Mouse (Mus musculus) limb, embryonic 12.5 days (tissue): ENCODE data around the gene Ctc1. TPM values are rescaled to one million over a fixed set of nuclear protein-coding genes. Genes with fewer than 3 reads are reported as not detected.
"Not testable (repeated sequence)": the region's sequence is repeated elsewhere in the genome, so short reads cannot be mapped to it uniquely, and the experiment has no call there.

Source experiments
- ATAC-seq: fragments of 200-750 bp; cut with Nextera tagmentation; 2 replicates; pipeline ENCODE4 v1.8.0; 2017; ENCODE audit warnings: low read depth, moderate TSS enrichment; ENCODE audit not compliant: insufficient number of reproducible peaks, insufficient read depth, low FRiP score, low TSS enrichment
- H3K27ac ChIP-seq: fragments of 300-500 bp; sonication (generic); 2 replicates; pipeline ENCODE4 v1.5.1; 2016; ENCODE audit warnings: mild to moderate bottlenecking, moderate library complexity
- H3K27me3 ChIP-seq: fragments of 300-500 bp; sonication (generic); 2 replicates; pipeline ENCODE4 v1.6.1; 2016; ENCODE audit warnings: mild to moderate bottlenecking, moderate library complexity
- H3K36me3 ChIP-seq: fragments of 300-500 bp; sonication (generic); 2 replicates; pipeline ENCODE4 v1.6.1; 2016; ENCODE audit warnings: mild to moderate bottlenecking, moderate library complexity
- H3K4me1 ChIP-seq: fragments of 300-500 bp; sonication (generic); replicated peaks from 2 replicates; pipeline ENCODE4 v1.6.1; 2016
- H3K4me2 ChIP-seq: fragments of 300-500 bp; sonication (generic); 2 replicates; pipeline ENCODE4 v1.6.1; 2016; ENCODE audit warnings: mild to moderate bottlenecking, moderate library complexity
- H3K4me3 ChIP-seq: fragments of 300-500 bp; sonication (generic); replicated peaks from 2 replicates; pipeline ENCODE4 v1.5.1; 2016; ENCODE audit warnings: mild to moderate bottlenecking
- H3K9ac ChIP-seq: fragments of 300-500 bp; sonication (generic); replicated peaks from 2 replicates; pipeline ENCODE4 v1.6.1; 2016; ENCODE audit warnings: mild to moderate bottlenecking, moderate library complexity
- H3K9me3 ChIP-seq: fragments of 300-500 bp; sonication (generic); 2 replicates; pipeline ENCODE4 v1.6.1; 2016; ENCODE audit warnings: mild to moderate bottlenecking, moderate library complexity
- WGBS: fragments of 180-500 bp; shearing (Covaris S2); methylation state at CpG from one replicate; pipeline ENCODE4 v1.1.7; 2016; 5-methylcytosine and 5-hydroxymethylcytosine counted together
- polyA plus RNA-seq: library from polyadenylated mRNA; unstranded; fragments of >200 nt; fragmentation: Nextera tagmentation; extraction: Ambion mirVana; gene quantifications from 2 replicates; pipeline ENCODE4 v1.2.1, GENCODE M21; 2016

The Ctc1 gene
- polyA plus RNA-seq, 1 experiment from 2014 or later = 70.5 TPM

DNA sequence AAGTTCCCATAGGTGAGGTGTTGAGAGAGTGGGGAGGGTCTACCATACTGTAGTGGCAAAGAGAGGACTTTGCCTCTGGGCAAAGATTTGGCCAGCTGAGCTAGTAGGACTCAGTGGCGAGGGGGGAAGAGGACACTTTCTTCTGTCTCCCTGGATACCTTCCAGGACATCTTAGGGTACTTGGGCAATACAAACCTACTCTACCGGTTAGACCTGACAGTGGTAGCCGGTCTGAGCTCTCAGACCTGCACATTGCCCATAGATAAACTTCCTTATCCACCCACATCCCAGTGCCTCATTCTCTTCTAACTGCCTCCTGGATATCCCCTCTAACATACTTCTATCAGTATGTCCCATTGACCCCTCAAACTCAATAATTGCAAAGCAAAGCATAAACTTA lies 34.8 kb upstream of the Ctc1 start:
- Histone ChIP-seq H3K4me3 (no peak overlapping the region), H3K4me2 (no peak overlapping the region), H3K36me3 (peaks cover 9% of the 10 kb centered on the region), H3K9ac (no peak overlapping the region), H3K4me1 (no peaks in the 10 kb centered on the region), H3K9me3 (no peaks in the 10 kb centered on the region), H3K27ac (no peak overlapping the region), H3K27me3 (no peaks in the 10 kb centered on the region)
- no peak for ATAC-seq
- WGBS = 62% methylated on average over 3 of the region's 3 CpGs

DNA sequence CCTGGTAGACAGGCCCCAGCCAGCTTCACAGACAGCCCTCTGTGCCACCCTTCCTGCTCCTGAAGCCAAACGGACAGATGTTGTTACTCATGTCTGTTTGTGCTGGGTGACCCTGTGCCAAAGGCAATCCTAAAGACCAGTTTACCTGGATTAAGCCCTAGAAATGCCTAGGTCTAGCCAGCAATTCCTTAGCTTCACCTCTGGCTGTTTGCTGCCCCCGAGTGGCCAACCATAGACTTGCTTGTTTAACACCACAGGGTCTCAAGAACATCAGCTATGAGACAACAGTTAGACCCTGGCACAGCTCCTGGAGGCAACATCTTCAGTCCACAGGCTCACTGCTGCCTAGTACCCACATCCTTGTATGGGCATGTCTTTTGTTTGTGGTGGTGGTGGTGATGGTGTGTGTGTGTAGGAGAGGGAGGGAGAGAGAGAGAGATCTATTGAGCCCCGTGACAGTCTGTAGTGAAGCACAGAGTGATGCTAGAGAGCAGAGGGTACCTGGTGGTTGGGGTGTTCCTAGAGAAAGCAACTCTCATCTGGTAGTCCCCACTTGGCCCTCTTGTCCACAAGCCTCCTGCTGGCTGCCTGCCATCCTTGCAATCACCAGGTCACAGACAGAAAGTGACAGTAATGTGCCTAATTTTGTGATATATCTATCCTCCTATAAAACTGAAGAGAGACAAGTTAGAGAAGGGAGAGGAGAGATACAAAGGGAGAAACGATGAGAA lies 32.9 kb upstream of the Ctc1 start:
- no peaks in the 10 kb centered on the region for H3K4me1 ChIP-seq
- no peaks in the 10 kb centered on the region for H3K27me3 ChIP-seq
- no peaks in the 10 kb centered on the region for H3K9me3 ChIP-seq
- H3K27ac ChIP-seq = no peak overlapping the region
- 0 out of 2 replicates have a peak, but pooled peaks have one; percentile 42 for ATAC-seq
- peaks cover 25% of the 10 kb centered on the region for H3K36me3 ChIP-seq
- no peak overlapping the region for H3K4me2 ChIP-seq
- H3K4me3 ChIP-seq = no peak overlapping the region
- no peak overlapping the region for H3K9ac ChIP-seq
- WGBS = 28% methylated on average over 4 of the region's 4 CpGs

- WGBS = 92% methylated on average over 11 of the region's 11 CpGs
- Histone ChIP-seq H3K4me3 (no peak overlapping the region), H3K27me3 (no peaks in the 10 kb centered on the region), H3K4me1 (no peaks in the 10 kb centered on the region), H3K9ac (no peak overlapping the region), H3K36me3 (peaks cover 71% of the 10 kb centered on the region), H3K9me3 (no peaks in the 10 kb centered on the region), H3K4me2 (no peak overlapping the region), H3K27ac (no peak overlapping the region)
- ATAC-seq = no peak
Measured at GRCm38 (mm10) chr11:68987365-68987882, 28.3 kb upstream of the Ctc1 start.

DNA sequence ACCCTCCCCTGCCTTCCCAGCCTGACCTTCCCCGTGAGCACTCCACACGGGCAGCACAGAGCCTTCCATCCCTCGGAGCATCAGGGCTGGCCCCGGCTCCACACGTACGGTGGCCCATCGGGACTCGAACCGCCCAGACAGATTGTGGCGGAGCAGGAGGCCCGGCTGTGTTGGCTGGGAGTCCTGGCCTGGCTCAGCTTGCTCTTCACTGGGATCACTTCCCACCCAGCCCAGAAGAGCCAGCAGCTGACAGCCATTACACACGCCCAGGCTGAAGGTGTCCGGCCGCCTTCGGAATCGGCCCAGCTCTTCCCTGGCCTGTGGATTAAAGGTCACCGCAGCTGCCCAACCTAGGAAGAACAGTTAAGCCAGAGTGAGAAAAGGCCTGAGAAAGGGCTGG lies 27.4 kb upstream of the Ctc1 start:
- no peaks in the 10 kb centered on the region for H3K9me3 ChIP-seq
- WGBS = 94% methylated on average over 17 of the region's 17 CpGs
- H3K27me3 ChIP-seq = no peaks in the 10 kb centered on the region
- H3K4me2 ChIP-seq = no peak overlapping the region
- peaks cover 81% of the 10 kb centered on the region for H3K36me3 ChIP-seq
- ATAC-seq = no peak
- no peak overlapping the region for H3K9ac ChIP-seq
- H3K4me3 ChIP-seq = no peak overlapping the region
- H3K27ac ChIP-seq = no peak overlapping the region
- no peaks in the 10 kb centered on the region for H3K4me1 ChIP-seq

DNA sequence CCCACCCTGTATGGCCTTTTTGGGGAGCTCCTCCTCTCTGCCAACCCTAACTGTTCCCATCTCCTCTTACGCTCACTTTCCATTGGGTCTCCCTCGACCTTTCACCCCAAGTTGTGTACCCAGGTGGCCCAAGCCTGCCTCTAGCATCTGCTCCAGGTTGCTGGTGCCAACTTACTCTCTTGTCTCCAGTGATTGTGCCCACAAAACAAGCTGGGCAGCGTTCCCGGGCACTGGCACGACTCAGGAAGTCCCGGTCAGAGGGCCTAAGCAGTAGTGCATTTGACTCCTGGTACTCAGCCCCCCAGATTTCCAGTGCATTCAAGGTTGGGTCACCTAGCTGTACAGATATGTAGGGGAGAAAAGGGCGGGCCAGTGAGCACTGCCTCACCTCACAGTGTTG lies 22.6 kb upstream of the Ctc1 start:
- no peaks in the 10 kb centered on the region for H3K4me1 ChIP-seq
- 92% methylated on average over 7 of the region's 7 CpGs for WGBS
- H3K27ac ChIP-seq = no peak overlapping the region
- no peak overlapping the region for H3K4me2 ChIP-seq
- no peak overlapping the region for H3K9ac ChIP-seq
- H3K9me3 ChIP-seq = no peaks in the 10 kb centered on the region
- H3K36me3 ChIP-seq = peaks cover 99% of the 10 kb centered on the region
- no peak overlapping the region for H3K4me3 ChIP-seq
- H3K27me3 ChIP-seq = no peaks in the 10 kb centered on the region
- ATAC-seq = no peak

GRCm38 (mm10) chr11:68994377-68994776 lies 21.3 kb upstream of the Ctc1 start:
- H3K27ac ChIP-seq = no peak overlapping the region
- WGBS = 99% methylated on average over 3 of the region's 3 CpGs
- ATAC-seq = no peak
- no peak overlapping the region for H3K4me2 ChIP-seq
- H3K9ac ChIP-seq = no peak overlapping the region
- peaks cover 99% of the 10 kb centered on the region for H3K36me3 ChIP-seq
- no peaks in the 10 kb centered on the region for H3K27me3 ChIP-seq
- H3K4me3 ChIP-seq = no peak overlapping the region
- H3K4me1 ChIP-seq = no peaks in the 10 kb centered on the region
- H3K9me3 ChIP-seq = no peaks in the 10 kb centered on the region

- H3K36me3 ChIP-seq = peaks cover 99% of the 10 kb centered on the region
- no peak for ATAC-seq
- 92% methylated on average over 4 of the region's 4 CpGs for WGBS
Measured at GRCm38 (mm10) chr11:68997080-68997479, 18.6 kb upstream of the Ctc1 start.

GRCm38 (mm10) chr11:69002782-69003181 lies 12.9 kb upstream of the Ctc1 start:
- not testable (repeated sequence) for H3K9ac ChIP-seq, H3K4me3 ChIP-seq, H3K4me1 ChIP-seq, H3K27me3 ChIP-seq, H3K27ac ChIP-seq, ATAC-seq, H3K4me2 ChIP-seq, H3K9me3 ChIP-seq
- H3K36me3 ChIP-seq = peaks cover 59% of the 10 kb centered on the region
- 93% methylated on average over 4 of the region's 4 CpGs for WGBS

More at GRCm38 (mm10) chr11:68997080-68997479, 18.6 kb upstream of the Ctc1 start:
- Histone ChIP-seq H3K27ac (no peak overlapping the region), H3K27me3 (no peaks in the 10 kb centered on the region), H3K9ac (no peak overlapping the region), H3K9me3 (no peaks in the 10 kb centered on the region), H3K4me2 (no peak overlapping the region), H3K4me1 (no peaks in the 10 kb centered on the region), H3K4me3 (no peak overlapping the region)

DNA sequence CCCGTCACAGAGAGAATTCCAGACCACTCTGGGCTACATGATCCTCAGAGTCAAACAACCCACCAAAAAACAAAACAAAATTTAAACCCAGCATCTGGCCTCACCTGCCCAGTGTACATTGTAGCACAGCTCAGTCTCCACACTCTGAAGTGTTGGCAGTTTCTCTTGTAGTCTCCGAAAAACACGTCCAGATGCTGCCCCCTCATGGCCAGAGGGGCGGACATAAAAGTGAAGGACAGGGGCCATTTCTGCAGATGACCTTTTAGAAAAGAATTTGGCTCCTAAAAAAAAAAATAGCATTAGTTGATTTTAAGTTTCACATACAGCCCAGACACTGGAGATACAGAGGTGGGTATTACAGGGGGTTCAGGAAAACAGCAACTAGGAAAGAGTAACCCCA lies 12.1 kb upstream of the Ctc1 start:
- WGBS = 68% methylated on average over 4 of the region's 4 CpGs
- Histone ChIP-seq H3K4me1 (peaks cover 8% of the 10 kb centered on the region; the same call in 1 of the 2 replicates), H3K27me3 (no peaks in the 10 kb centered on the region)

GRCm38 (mm10) chr11:69005193-69005592 lies 10.5 kb upstream of the Ctc1 start:
- H3K9me3 ChIP-seq = no peaks in the 10 kb centered on the region
- H3K27ac ChIP-seq = no peak overlapping the region
- H3K4me2 ChIP-seq = no peak overlapping the region
- no peak for ATAC-seq
- no peak overlapping the region for H3K9ac ChIP-seq
- WGBS = 89% methylated on average over 7 of the region's 7 CpGs
- H3K27me3 ChIP-seq = no peaks in the 10 kb centered on the region
- H3K36me3 ChIP-seq = peaks cover 35% of the 10 kb centered on the region
- peaks cover 8% of the 10 kb centered on the region; the same call in 1 of the 2 replicates for H3K4me1 ChIP-seq
- H3K4me3 ChIP-seq = no peak overlapping the region

More for the DNA sequence above, 12.1 kb upstream of the Ctc1 start:
- no peak overlapping the region for H3K4me3 ChIP-seq
- H3K9ac ChIP-seq = no peak overlapping the region
- no peaks in the 10 kb centered on the region for H3K9me3 ChIP-seq
- H3K4me2 ChIP-seq = no peak overlapping the region
- no peak for ATAC-seq
- H3K36me3 ChIP-seq = peaks cover 51% of the 10 kb centered on the region
- no peak overlapping the region for H3K27ac ChIP-seq

- not testable (repeated sequence) for H3K27ac ChIP-seq, H3K9me3 ChIP-seq, ATAC-seq, H3K27me3 ChIP-seq, H3K4me3 ChIP-seq, H3K4me2 ChIP-seq
- Histone ChIP-seq H3K9ac (0 out of 2 replicates have a peak overlapping the region, but pooled peaks have one; percentile 27), H3K36me3 (peaks cover 21% of the 10 kb centered on the region), H3K4me1 (peaks cover 11% of the 10 kb centered on the region)
Measured at GRCm38 (mm10) chr11:69006575-69006974, 9.1 kb upstream of the Ctc1 start.
